Mouse (Mus musculus): ENCODE data around the gene Htra3.

GRCm38 (mm10) chr5:35630706-35631105 lies 48.9 kb downstream of the Htra3 start:
- TF ChIP-seq CTCF (IDR thresholded peaks at IDR 0.05; ENCODE audit: low read depth) (no peak), EP300 (optimal IDR thresholded peaks at IDR 0.05) (no peak)
